Mouse (Mus musculus) MEL-GATA-1-ER (cell line): ENCODE data around the gene Bgn.

Experiments
- DNase-seq: peaks from one replicate; pipeline ENCODE4 v3.0.0-alpha.2; 2012; ENCODE audit warnings: low read depth; ENCODE audit errors: extremely low read depth

The Bgn gene

DNA sequence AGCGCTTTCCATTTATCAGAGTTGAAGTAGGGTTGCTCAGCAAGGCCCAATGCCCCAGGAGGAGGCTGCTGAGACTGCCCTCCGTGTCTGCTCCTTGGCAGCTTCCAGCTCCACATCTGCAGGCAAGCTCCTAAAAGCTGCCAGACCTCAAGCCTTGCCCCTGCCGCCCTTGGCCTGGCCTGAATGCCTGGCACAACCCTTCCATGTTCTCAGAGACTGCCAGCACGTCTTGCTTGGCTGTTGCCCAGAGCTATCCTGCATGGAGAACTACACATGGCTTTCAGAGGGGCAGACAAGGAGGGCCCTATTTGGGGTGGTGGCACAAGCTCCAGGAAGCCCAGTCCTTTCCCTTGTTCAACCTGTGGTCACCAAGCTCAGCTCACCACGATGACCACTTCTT lies 3.5 kb downstream of the Bgn start:
- no peak for DNase-seq

- DNase-seq, result no peak
Observed at GRCm38 (mm10) chrX:73490186-73490585, 6.8 kb downstream of the Bgn start.

GRCm38 (mm10) chrX:73490804-73491203 lies 7.4 kb downstream of the Bgn start:
- DNase-seq, result no peak

- peak; percentile 53 for DNase-seq
Observed at GRCm38 (mm10) chrX:73493567-73493966, 10.2 kb downstream of the Bgn start.

DNA sequence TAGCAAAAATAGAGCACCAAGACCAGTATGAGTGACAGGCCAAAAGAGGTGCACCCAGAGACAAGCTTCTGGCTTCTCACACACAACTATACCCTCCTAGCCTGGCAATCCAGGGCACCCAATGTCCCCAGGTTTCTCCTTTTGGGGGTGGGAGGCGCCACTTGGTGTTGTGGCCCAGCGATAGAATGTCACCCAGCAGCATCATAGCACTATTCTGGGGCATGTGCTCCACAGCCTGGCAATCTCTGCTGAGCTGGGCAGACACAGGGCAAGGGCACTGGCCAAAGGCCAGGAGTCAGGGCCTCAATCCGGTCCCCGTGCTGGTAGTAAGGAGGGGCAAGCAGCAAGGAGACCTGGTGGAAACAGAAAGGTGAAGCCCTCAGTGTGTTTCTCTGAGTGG lies 13.3 kb downstream of the Bgn start:
- no peak for DNase-seq

DNA sequence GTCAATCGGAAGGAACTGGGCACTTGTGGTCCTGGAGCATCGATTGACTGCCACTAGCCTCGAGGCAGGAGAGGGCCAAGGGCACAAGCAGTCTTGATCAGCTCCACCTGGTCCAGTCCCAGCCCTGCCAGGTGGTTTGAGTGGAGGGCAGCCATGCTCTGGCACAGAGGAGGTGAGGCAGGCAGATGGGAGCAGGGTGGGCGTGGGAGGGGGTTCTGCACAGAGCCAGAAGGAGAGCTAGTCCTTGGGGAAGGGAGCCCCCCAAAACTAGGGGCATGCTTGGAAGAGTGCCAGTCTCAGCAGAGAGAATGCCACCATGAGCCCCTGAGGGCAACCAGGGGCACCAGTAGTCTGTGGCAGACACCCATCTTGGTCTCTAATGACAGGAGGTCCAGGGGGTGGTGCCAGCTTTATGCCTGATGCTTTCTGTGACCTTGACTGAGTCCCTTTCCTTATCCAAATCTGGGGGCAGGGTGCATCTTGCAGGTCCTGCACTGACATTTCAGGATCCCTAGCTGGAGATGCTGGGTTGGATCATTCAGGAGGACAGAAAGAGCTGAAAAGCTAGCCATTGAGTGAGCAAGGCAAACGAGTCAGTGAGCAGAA lies 21.8 kb downstream of the Bgn start:
- no peak for DNase-seq

GRCm38 (mm10) chrX:73506577-73506976 lies 23.2 kb downstream of the Bgn start:
- DNase-seq, result no peak

DNA sequence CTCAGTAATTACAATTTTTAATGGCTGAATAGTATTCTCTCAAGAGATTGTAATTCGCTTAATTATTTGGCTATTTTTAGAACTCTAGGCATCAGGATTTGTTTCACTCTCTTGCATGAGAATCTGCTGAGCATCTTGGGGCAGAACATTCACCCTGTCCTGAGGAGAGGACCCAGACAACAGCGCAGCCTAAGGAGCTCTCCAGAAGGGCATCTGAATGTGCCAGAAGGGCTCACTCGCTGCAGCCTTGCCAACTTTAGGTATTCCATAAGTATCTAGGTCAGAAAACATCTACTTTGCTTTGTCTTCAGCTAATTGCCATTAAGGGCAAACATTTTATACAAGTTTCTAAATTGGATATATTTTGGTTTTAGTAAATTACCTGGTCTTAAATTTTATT lies 25.8 kb downstream of the Bgn start:
- DNase-seq, result no peak

DNA sequence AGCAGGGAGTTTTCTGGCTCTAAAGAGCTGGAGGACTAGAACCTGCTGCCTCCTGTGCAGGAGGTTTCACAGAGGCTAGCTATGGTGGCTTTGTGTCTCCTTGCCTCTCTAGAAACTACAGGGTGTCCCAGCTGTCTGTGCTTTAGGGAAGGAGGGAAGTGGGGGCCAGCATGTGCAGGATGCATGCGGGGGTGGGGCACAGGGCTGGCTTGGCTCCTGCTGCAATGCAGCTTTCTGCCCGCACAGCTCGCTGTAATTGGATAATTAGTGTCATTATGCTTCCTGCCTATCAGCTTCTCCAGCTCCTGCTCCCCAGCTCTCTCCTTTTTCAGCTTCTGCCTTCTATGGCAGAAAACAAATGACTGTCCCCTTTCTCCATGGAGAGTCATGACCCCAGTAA lies 29.5 kb downstream of the Bgn start:
- DNase-seq, result no peak

DNA sequence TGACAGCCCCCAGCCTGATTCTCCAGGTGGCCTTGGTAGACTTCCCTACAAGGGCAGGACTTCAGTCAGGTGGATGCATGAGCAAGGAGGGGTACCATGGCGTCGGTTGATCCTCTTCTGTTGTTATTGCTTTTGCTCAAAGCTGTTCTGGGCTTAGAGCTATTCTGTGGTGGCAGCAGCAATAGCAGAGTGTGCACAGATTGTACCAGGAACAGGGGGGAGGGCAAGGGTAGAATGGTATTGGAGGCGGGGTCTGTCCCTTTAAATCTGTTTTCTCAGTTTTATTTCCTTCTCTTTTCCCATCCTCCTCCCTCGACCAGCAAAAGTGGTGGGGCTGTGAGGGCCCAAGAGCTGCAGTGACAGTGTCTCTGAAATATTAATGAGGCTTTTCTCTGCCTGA lies 33.2 kb downstream of the Bgn start:
- no peak for DNase-seq

DNA sequence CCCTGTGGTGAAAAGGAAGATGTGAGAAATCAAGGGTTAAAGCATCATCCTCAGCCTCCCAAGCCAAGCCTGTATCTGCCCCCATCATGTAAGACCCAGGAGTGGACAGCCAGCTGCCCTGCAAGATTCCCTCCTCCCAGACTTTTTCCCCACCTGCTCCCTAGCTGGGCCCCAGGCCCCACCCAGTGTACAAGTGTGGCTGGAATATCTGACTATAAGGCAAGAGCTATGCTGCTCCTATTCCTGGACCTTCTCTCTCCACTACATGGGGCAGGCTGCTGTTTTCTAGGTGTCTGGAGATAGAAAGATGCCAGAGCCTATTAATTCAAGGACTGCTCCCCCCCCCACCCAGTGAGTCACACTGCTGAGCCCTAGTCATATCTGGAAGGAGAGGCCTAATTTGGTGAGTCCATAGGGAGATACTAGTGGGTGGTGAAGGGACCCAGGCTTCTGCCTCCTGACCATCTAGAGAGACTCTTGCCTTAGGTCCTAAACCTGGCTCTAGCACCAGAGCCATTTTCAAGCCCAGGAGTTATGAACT lies 33.7 kb downstream of the Bgn start:
- no peak for DNase-seq

DNA sequence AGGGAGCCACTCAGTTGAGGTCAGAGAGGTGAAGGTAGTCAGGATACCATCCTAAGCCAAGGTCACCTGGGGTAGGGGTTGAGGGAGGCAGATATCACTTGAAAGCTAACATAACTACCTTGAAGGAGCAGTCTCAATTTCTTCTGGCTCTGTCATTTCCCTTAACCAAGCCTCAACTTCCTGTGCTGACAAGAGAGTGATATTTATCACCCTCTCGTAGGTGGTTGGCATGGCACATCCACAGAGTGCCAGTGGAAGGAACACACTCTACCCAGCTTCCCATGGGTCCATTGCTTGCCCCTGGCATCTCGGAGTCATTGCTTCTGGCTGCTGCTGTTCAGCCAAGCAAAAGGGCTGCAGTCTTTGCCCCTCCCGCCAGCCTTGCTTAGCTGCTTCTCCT lies 37.3 kb downstream of the Bgn start:
- DNase-seq, result no peak

- DNase-seq, result no peak
Observed at GRCm38 (mm10) chrX:73524318-73525222, 41.2 kb downstream of the Bgn start.

DNA sequence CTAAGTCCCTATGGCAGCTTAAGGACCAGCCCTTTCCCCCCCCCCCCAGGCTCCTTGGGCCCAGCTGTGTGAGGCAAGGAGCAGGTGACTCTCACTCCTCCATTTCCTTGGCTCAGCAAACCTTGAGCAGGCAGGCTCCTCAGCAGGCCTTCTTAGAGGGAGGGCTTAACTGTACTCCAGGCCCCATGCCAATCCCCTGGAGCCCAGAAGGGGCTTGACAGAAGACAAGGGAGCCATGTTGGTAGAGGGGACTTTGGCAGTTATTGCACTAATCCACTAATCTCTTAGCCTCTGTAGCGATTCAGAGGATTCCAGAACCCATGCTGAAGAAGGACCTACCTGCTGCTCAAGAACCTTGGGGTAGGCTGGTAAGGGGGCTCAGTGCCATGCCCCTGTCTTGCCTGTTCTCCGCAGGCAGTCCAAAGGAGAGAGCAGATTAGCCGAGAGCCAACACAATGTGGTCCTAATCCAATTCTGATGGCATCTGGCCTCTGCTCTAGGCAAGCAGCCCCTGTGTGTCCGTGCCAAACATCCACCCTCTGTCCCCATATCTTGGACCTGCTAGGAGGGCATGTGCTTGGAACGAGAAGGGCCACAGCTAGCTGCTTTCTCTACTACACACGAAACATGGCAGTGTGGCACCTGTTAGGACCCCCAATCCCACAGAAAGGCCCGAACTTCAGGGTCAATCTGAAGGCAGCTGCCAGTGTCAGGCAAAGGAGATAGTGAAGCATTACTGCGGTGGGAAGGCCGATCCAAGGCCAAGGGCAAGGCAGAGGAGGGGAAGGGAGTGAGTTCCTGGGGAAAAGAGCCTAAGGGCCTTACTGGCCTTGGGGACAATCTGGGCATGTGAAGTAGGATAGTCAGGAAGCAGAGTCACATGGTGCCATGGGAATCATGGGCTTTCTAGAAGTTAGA lies 42.1 kb downstream of the Bgn start:
- no peak for DNase-seq

- peak; percentile 29 for DNase-seq
Observed at GRCm38 (mm10) chrX:73526410-73526887, 43.0 kb downstream of the Bgn start.

DNA sequence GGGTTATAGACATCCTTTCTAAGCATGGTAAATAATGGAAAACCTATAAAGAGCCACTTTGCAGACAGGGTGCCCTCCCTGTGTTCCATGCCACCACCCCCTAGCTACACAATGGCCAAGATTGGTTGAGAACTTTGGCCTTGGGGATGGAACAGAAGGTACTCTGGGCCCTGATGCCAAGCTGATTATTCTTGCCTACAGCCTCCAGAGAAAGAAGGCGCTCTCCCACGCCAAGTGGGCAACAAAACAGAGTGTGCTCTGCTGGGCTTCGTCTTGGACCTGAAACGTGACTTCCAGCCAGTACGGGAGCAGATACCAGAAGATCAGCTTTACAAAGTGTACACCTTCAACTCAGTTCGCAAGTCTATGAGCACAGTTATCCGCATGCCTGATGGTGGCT lies 54.5 kb downstream of the Bgn start:
- DNase-seq, result no peak

GRCm38 (mm10) chrX:73543340-73543739 lies 59.9 kb downstream of the Bgn start:
- DNase-seq, result no peak
